Mouse (Mus musculus) telencephalon, adult 2 months (tissue): Measurements from ENCODE around the gene Vsx1.

Experiments used
- DNase-seq: peaks from one replicate; pipeline ENCODE4 v3.0.0-alpha.2; 2011; ENCODE audit warnings: low read depth, low spot score

The Vsx1 gene

DNA sequence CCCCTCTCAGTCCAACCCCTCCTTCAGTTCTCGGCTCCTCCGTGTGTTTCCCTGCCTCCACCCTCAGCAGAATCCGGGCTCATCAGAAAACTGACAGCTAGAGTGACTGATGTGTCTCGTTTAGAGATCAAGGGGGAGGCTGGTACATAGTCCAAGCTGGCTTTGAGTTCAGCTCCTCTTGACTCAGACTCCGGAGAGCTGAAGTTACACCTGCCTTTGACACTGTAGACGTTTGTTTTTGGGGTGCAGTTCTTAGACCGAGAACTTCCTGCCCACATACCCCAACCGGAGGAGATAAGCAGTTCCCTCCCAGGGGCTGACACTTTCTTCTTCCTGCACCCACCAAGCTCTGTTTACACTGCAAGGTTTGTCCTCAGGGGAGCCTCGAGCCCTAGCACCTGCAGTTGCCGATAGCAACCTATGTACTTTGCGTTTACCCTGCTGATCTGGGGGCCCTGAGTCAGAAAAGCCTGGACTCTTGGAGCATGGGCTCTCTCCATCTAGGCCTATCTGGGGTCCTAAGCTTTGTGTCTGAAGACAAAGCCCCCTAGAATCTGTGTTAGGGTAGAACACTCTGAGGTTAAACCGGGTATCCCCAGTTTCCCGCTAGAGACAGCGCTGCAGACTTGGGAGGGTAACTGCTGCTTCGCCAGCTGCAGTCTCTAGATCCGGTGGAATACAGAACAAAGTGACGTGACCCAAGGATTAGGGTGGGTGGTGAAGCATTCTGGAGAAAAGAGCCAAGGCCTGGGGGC lies 21.9 kb downstream of the Vsx1 start:
- no peak for DNase-seq

DNA sequence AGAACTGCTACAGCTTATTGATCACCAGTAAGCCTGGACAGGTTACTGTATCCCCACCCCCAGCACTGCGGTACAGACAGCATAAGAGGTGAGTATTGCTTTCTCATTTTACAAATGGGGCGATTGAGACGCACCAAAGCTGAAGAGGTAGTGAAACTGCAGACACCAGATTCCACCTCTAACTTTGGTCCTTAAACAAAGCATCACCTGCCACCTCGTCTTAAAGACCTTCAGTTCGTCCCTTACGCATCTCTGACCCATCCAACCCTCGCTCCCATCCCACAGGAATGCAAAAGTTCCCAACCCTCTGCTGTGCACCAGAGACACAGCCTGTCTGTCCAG lies 22.5 kb downstream of the Vsx1 start:
- no peak for DNase-seq

DNA sequence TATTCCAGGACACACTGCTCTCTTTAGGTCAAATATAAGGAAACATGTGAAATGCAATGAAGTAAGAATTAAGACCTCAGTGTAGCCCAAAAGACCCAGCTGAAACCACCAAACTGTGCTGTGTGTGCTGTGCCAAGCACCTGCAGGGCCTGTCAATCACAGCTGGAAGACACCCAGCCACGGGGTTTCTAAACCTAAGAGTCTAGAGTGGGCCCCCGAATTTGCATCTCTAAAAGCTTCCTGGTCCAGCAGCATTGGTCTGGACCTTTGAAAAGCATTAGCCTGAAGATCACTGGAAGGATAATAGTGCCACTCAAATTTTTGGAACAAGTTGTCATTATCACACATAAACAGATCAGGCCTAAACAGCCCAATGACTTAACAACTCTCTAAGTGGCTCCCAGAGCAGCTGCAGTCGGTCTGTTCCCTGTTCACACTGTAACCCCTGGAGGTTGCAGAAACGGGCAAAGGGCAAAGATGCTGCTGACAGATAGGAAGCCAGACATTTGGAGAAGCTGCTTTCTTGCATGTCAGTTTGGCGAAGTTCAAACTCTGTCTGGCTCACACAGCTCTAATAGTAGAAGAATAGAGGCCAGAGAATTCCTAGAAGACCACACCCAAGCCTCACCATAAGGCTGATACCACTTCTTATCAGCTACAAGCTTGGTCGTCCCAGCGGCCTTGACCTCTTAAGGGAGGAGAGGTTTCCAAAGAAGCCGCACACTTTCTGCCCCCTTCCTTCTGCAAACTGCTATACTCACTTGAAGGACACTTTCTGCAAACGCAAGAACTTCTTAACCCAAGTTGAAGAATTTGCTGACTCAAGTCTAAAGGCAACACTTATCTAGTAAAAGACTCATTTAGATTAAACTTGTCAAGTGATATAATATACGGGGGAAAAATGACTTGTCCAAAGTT lies 23.4 kb downstream of the Vsx1 start:
- no peak for DNase-seq

DNA sequence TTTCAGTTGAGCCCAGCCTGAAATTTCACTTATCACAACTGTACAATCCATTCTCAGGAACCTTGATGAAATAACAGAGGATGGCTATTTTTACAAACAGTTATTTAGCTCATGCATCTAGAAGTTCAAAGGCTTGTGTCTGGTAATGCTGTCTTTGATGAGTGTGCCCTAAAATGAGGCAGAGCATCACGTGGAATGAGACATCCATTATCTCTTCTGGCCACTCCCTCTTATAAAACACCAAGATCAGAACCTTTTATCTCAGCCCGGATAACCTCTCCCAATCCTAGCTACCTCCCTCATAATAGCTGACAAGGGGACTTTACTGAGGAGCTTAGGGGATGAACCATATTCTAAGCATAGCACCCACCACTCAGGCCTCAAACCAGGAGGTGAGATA lies 24.2 kb downstream of the Vsx1 start:
- no peak for DNase-seq

DNA sequence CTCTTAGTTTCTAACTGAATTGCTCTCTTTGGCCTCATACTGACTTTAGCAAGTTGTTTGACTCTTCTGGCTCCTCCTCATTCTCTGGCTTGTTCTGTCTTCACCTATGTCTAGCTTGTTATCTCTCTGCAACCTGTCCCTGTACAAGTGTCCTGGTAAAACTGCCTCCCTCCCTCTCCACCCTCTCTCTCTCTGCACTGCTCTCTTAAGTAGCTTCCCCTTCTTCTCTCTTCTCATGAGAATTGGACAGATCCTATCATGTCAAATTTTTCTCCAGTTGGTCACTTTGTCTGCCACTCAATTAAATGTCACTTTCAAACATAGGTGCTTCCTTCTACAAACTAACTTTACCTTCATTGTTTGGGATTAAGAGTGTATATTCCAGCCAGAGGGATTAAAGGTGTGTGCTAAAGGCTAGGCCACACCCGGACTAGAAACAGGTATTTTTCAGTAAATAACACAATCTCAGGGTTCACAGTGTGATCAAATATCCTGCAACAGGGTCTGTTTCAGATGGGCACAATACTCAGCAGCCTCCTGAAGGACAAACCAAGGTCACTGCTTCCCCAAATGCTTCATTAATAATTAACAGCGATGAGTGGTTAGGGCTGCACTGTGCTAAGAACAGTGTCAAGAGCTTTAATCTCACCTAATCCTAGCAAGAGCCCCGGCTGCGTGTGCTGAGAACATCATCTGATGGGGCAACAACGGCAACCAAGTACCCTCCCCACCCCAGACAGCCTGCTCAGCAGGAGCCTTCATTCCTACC lies 24.8 kb downstream of the Vsx1 start:
- DNase-seq: no peak

DNA sequence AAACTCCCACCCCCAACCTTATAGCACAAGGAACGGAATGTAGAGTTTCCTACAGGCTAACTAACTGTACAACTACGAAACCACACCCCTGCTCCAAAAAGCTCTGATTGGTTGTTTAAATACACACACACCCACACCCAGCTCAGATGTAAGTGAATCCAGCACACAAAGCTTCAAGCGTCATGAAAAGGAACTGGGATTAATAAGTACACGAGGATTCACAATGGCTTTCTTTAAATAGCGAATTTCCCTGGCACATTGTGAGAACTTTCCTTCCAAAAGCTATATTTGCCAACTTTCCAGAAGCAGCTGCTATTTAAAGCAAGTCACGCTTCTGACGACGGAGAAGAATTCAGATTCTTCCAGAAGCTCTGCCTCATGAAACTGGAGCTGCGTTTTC lies 25.9 kb downstream of the Vsx1 start:
- peak; percentile 91 for DNase-seq

DNA sequence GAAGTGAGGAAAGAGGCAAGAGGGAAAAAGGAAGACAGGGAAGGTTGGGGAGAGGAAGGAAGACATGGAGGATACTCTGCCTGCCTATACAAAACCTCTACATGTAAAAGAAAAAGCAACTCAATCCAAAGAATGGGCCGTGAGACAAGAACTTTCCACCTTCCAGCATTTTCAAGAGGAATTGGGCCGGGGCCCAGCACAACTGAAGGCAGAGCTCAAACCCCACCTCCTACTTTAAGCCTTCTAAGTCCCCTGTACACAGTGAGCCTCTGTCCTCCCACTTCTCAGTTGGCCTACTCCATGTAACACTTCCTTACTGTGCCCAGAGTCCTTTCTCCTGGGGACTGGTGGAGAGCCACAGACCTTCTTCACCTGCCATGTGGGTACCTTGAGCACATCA lies 27.2 kb downstream of the Vsx1 start:
- DNase-seq: no peak

DNA sequence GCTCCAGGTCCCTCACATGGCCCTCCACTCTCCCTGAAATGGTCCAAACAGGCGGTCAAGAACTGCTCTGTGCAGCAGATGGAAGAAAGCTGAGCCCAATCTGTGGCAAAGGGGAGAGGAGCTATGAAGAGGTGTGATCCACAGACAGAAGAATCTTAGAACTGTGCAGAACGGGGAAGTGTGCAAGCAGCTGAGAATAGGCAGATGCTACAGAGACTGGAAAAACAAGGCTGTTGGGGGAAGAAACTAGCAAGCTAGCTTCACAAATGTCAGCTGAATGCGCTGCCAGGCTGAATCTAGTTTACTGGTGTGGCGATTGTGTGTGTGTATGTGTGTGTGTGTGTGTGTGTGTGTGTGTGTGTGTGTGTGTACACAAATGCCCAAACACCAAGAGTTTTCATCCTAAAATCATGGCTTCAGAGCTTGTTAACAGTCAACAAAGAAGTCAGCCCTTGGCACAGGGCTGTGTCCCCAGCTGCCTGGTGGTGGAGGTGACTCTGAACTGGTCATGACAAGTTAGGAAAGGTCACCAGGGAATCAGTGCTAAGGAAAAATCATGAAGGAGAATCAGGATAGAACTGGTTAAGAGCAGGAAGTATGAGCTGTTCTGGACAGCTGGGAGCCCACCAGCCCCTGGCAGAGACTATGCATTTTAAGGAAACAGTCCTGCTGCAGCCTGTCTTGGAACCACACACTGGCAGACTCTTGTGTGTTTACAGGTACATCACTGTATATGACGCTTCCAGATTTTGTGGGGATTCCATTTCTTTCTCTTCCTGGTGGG lies 28.3 kb downstream of the Vsx1 start:
- peak; percentile 56 for DNase-seq

DNA sequence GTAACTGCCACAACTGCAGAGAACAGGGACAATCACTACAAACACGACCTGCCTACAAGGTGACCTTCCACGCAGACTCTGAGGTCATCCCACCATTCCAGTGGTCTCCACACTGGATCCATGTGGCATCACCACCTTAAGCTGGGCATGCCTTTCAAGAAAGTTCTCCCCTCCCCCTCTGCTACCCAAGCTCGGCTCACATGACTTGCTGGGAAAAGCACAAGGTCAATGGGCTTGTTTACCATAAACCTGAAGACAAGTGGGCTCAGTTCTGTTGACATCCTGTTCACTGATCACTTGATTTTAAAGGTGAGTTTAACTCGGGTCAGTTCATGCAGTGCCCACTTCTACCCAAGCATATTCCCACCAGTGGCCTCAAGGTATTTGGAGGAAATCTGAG lies 29.1 kb downstream of the Vsx1 start:
- DNase-seq: no peak

DNA sequence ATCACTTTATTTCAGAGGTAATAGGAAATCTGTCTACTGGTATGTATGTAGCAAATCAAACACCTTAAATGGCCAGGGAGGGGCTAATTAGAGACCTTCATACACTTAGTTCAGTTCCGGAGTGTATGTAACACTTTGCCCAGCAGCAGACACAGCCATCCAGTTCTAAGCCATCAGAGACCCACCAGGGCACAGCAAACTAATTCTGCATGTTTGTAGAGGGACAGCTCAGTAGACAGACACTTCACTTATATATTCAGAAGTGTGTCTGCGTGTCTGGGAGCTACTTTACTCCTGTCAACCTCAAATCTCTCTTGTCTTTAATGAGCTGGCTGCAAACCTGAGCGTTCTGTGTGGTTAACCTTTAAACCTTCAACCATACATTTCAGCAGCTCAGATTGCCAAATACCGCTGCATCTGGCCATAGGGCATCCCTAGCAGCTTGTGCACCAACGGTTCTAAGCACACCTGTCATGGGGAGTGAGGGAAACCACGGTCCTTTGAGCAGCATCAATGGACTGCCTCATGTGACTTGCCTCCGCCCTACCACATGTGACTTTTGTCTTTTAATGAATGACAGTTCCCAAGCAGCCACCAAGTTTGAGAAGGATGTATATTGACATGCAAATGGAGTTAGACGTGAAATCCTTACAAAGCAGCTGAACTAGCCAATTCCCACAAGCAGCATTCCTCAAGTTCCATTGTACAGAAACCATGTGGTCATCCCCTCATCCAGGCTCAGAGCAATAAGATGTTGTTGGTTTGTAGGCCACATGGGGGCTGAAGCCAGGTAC lies 32.0 kb downstream of the Vsx1 start:
- DNase-seq: no peak

DNA sequence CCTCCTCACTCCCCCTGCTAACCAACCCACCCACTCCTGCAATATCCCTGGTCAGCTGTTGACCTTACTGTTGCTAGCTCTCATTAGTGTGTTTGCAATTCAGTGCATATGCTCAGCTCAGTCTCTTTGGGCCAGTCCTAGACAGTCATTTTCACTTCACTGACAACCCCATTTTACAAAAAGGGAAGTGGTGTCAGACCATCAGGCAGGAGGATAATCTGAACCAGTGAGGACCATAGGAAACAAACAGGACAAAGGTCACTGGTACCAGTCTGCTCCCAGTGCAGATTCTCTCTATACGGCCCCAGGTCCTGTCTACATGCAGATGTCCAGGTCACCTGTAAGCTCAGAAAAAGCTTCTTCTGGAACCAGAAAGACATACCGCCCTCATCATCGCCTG lies 33.0 kb downstream of the Vsx1 start:
- DNase-seq: no peak

DNA sequence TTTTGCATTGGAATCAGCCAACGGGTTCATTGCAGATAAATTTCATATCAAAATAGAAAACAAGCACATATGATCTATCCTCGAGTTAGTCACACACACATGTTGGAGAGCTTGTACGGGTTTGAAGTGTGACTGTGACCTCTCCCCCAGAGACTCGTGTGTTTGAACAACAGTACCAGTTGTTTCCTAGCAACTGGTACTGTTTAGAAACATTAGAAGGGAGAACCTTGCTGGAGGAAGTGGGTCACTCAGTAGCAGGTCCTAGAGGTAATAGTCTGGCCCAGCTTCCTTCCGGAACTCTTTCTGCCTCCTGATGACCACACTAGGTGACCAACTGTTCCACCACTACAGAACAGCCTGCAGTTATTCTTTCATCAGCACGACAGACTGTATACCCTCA lies 33.9 kb downstream of the Vsx1 start:
- DNase-seq: no peak

DNA sequence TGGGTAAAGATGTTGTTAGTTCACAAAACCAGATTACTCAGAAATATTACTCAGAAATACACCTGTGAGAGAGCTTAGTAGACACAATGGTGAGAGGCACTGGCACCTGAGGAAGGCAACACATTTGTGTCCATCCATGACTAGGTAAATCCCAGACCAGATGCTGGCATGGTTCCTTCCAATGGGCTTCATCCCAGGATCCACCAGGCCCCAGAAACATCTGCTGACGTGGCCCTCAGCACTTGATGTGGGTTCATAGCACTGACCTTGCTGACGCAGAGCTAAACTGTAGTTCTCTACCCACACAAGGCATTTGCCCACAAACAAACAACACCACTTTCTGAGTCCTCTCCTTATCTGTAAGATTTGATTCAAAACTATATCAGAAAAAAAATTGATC lies 34.3 kb downstream of the Vsx1 start:
- DNase-seq: no peak

DNA sequence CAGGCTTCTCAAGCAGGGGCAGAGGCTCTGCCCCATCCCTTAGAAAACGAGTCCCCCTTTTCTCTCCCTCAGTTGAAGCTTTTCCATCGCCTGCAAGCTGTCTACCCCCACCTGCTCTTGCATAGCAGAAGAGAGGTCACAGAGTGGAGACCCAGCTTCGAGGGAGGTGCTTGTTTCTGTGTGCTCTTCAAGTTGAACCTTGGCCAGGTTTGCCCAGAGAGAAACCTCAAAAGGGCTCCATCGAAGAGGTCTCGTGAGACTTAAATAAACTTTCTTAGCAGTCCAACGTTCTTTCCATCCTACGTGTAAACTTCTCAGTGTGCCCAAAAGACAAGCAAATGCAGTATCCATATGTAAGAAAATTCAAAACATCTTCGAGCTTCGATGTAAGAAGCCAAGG lies 37.8 kb downstream of the Vsx1 start:
- no peak for DNase-seq

DNA sequence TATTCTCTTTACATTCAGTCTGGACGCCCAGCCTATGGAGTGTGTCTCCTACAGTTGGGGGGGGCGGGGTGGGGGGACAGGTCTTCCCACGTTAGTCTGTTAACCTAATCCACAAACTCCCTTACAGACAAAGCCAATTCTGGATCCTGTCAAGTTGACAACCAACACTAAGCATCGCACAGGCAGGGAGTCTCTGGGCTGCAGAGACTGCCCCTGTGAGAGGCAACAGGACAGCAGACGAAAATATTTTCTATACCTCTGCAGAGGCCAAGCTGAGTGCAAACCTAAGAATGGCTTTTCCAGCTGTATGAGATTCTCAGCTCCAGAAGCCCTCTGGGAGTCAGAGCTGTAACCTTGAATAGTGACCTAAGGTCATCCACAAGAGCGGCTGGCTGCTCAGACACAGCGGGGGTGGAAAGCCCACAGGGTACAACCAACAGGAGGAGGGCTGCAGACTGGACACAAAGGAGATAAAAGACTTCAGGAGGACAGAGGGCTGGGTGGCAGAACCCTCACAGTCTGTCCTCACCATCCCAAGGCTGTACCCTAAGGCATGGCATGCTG lies 38.6 kb downstream of the Vsx1 start:
- no peak for DNase-seq

DNA sequence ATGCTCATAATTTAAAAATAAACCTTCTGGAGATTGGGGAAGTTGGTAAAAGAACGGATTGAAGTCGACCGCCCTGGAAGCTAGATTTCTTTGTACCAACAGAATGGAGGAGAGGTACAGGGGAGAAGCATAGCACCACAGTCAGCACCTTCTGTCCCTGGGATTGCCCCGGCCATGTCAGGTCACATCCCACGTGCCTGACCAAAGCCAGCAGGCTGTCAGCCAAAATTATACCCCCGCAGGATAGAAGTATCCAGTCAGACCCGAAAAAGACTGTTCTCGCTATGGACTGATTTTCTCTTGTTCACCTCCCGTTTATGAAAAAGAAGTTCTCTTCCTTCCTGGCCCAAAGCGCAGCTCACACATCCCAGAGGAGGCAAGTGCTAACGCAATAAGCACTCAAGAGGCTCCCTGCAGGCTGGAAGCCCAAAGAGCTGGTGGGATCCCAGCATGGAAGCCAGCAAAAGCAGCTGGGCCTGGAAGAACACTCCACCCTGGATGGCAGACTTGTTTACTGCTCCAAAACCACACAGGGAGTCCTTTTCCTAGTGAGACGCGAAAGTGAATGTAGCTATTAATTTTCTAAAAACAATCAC lies 40.8 kb downstream of the Vsx1 start:
- no peak for DNase-seq

DNA sequence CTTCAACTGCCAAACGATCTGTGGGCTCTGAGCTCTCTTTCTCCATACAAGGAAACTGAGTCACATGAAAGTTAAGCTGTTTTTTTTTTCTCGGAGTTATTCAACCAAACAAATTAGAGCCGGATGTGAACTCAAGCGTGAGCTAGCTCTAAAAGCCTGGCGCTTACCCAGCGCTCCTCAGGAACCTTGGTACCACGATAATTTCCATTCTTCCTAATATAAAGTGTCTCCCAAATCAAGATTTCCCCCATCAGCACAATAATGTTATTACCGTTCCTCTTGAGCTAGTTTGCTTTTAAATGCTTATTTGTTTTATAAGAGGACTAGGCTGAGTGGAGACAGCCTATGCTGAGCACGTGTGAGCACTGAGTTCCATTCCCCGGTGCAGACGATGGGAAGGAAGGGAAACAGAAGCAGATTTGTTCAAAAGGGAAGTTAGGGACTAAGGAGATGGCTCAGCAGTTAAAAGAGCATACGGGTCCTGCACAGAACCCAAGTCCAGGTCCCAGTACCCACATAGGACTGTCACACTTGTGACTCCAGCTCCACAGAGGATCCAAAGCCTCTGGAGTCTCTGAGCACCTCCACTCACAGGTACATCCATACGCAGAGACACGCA lies 41.4 kb downstream of the Vsx1 start:
- no peak for DNase-seq

DNA sequence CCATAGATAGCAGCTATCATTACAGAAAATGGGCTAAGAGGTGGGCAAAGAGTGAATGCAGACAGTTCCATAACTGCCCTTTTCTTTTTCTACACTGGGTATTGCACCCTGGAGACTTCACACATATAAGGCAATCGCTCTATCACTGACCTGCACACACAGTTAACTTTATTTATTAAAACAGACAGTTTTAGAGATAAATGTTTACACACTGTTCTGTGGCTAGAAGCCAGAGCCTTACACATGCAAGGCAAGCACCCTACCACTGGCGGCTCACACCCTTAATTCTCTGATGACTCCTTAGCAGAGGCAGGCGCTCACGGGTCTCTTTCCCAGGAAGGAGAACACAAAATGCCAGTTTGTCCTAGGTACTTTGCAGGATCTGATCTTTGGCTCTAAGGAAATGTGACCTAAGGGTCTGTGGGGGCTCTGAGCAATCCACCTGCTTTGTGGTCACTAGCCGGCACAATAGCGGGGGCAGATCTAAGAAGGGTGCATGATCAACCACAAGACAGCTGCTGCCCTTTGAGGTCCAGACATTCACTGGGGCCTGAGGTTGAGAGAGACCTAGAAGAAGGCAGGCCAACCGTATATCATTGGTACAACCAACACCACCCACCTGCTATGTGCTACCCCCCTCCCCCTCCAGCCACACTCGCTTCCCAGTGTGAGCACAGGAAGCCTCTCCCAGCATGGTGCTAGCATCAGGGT lies 42.6 kb downstream of the Vsx1 start:
- no peak for DNase-seq

DNA sequence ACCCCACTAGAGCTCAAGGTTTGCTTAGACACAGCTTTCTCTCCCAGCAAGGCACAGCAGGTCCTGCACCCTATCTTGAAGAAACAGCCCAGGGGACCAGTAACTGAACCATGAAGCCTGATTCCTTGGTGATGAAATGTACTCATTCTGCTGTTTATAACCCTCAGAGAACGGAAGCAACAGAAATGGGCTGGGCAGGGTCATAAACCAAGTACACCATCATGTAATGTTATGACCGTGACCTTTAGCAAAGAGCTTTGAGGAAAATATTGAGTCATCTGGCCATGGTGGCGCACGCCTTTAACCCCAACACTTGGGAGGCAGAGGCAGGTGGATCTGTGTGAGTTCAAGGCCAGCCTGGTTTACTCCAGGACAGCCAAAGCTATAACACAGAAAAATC lies 43.9 kb downstream of the Vsx1 start:
- no peak for DNase-seq
